27 mouse cellular contexts compared by ENCODE assay signal in genomic region chr14:48059664-48060455, GRCm38 (mm10).
DNase-seq lines count a peak whose midpoint lies in the region; ATAC-seq lines count a peak whose summit lies in the region.
"Had no signal": no experiment of that assay in that cellular context is flagged by ENCODE, and none has a peak within 500 bp of the region (broad histone marks: within the 10 kb centered on the region; RNA-seq: fewer than 3 reads in every experiment).

No protein-coding gene starts in this region.

- H3K36me3 ChIP-seq in forebrain, embryonic 10.5 days (replicated peaks), result no peaks in the 10 kb centered on the region
- H3K36me3 ChIP-seq: heart, embryonic 13.5 days; kidney, embryonic 15.5 days; limb, embryonic 12.5 days; liver, embryonic 15.5 days; midbrain, embryonic 15.5 days had no signal

- H3K4me3 ChIP-seq in forebrain, embryonic 10.5 days, result no peak overlapping the region
- H3K4me3 ChIP-seq: gastrocnemius, adult 2 months; heart, embryonic 13.5 days; kidney, embryonic 15.5 days; limb, embryonic 12.5 days; liver, embryonic 15.5 days; midbrain, embryonic 15.5 days had no signal

- WGBS in forebrain, embryonic 10.5 days, result 64% methylated on average over 15 of the region's 15 CpGs

- no peaks in the 10 kb centered on the region for H3K27me3 ChIP-seq in forebrain, embryonic 10.5 days (ENCODE audit: poor library complexity, severe bottlenecking)
- H3K27me3 ChIP-seq: CH12.LX; heart, embryonic 13.5 days; kidney, embryonic 15.5 days; limb, embryonic 12.5 days; liver, embryonic 15.5 days; midbrain, embryonic 15.5 days had no signal

- DNase-seq in frontal cortex, postnatal 10 days (ENCODE audit: low spot score in 2 of 2), result no peak
- DNase-seq in left cerebral cortex, postnatal 25 days (ENCODE audit: low spot score in 2 of 2), result peak; percentile 11 to 83
- DNase-seq in left cerebral cortex, adult 8-10 months (ENCODE audit: low spot score in 2 of 2), result no peak
- peak; percentile 20 to 26 for DNase-seq in right cerebral cortex, adult 2 months (ENCODE audit: low spot score in 2 of 2)
- DNase-seq in right cerebral cortex, postnatal 4 days, result no peak
- DNase-seq in forebrain, embryonic 10.5 days (ENCODE audit: extremely low spot score, low spot score), result no peak
- DNase-seq: adrenal gland, adult 2 months; adrenal gland, postnatal 36 days; cerebellum, adult 8-10 months; cerebellum, postnatal 25 days; gastrocnemius, adult 2 months; gastrocnemius, postnatal 36 days; heart, postnatal 10 days; kidney, adult 18-20 months; kidney, postnatal 25 days; lung, embryonic 14.5 days; lung, postnatal 14 days had no signal

- H3K27ac ChIP-seq in forebrain, embryonic 10.5 days, result no peak overlapping the region
- H3K27ac ChIP-seq: gastrocnemius, adult 2 months; heart, embryonic 13.5 days; kidney, embryonic 15.5 days; limb, embryonic 12.5 days; liver, embryonic 15.5 days; midbrain, embryonic 15.5 days had no signal

- intact Hi-C loops in left cerebral cortex, postnatal 25 days (cut with DNase I), result no loop called here

- peak; percentile 89 for ATAC-seq in frontal cortex, adult (ENCODE audit: low TSS enrichment)
- ATAC-seq: activated CD4-positive, CD25-positive, alpha-beta regulatory T cell, adult 4 months; forebrain, embryonic 14.5 days; hindbrain, embryonic 16.5 days; midbrain, embryonic 15.5 days had no signal

- peaks cover 9% of the 10 kb centered on the region for H3K4me1 ChIP-seq in forebrain, embryonic 10.5 days
- H3K4me1 ChIP-seq: kidney, embryonic 15.5 days; limb, embryonic 12.5 days; liver, embryonic 15.5 days had no signal

- H3K9me3 ChIP-seq in forebrain, embryonic 10.5 days, result no peaks in the 10 kb centered on the region
- H3K9me3 ChIP-seq: heart, embryonic 13.5 days; kidney, embryonic 15.5 days; limb, embryonic 12.5 days; liver, embryonic 15.5 days; midbrain, embryonic 15.5 days had no signal

Comparison
In these comparisons a context has a peak if more than half of its experiments do, and no peak if none do; other contexts are left out.
1. DNase-seq: peak in left cerebral cortex, postnatal 25 days (2 of 2) and right cerebral cortex, adult 2 months (2 of 2); none in frontal cortex, postnatal 10 days (0 of 2), left cerebral cortex, adult 8-10 months (0 of 2), right cerebral cortex, postnatal 4 days (single experiment) and forebrain, embryonic 10.5 days (single experiment).